Mouse (Mus musculus) erythroid progenitor cell, adult 5-6 weeks (primary cell): ENCODE data around the gene Plp2. TPM values are rescaled to one million over a fixed set of nuclear protein-coding genes. Genes with fewer than 3 reads are reported as not detected.

Experiments used
- ATAC-seq: replicated peaks from 2 replicates; pipeline ENCODE4 v1.8.0; 2016; ENCODE audit warnings: moderate number of reproducible peaks, mild to moderate bottlenecking, moderate TSS enrichment, inconsistent platforms; ENCODE audit not compliant: poor library complexity, low FRiP score, severe bottlenecking
- total RNA-seq, 2 experiments: library from RNA; stranded (forward) in 1 of 2; stranded (reverse) in 1 of 2; fragments of 150-400 nt in 1 of 2; fragments of 186-747, 209-891 nt in 1 of 2; gene quantifications; 2 replicates each; pipeline versions ENCODE4 v1.2.3 to v1.2.4; 2015 to 2017; ENCODE audit warnings: low replicate concordance in 2 of 2

Gene Plp2
- total RNA-seq, 2 experiments from 2014 or later: 18.7 to 64.6 TPM

DNA sequence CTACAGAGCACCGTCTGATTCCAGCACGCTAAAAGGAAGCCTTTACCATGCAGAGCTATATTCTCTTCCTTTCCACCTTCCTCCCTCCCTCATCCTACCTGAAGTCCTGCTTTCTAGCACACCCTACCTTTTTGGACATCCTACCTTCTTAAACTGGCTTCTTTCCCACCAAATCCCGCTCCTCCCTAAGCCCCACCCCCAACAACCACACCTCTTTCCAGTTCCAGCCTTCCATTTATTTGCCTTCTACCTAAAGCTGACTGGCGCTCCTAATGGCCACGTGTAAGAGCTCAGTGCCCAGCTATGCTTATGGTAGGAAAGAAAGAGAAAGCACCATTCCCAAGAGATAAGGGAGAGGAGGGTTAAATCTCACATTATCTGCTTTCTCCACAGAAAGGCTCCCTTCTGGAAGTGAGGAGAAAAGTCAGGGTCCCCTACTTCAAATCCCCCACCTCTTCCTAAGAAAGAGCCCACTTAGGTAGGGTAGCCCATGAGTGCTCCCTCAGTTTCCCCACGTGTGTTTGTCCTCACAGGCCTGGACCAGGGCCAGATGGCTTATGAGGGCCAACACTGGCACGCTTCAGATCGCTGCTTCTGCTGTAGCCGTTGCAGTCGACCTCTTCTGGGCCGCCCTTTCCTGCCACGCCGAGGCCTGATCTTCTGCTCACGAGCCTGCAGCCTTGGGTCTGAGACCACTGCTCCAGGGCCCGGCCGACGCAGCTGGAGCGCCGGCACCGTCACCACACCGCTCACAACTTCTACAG is 5.3 kb downstream of the Plp2 start:
- no peak for ATAC-seq

DNA sequence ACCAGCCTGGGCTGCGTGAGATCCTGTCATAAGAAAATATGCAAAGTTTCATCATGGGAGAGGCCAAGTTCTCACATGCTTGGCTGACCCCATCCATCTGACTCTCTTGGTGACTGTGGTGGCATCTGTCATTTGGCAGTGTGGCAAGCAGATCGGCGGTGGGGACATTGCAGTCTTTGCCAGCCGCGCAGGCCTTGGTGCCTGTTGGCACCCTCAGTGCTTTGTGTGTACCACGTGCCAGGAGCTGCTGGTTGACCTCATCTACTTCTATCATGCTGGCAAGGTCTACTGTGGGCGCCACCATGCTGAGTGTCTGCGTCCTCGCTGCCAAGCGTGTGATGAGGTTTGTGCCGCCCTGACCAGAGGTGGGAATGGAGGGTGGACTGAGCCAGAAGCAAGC is 6.4 kb downstream of the Plp2 start:
- ATAC-seq: no peak

- ATAC-seq: no peak
These were observed 8.3 kb downstream of the Plp2 start for GRCm38 (mm10) chrX:7662936-7663335.

DNA sequence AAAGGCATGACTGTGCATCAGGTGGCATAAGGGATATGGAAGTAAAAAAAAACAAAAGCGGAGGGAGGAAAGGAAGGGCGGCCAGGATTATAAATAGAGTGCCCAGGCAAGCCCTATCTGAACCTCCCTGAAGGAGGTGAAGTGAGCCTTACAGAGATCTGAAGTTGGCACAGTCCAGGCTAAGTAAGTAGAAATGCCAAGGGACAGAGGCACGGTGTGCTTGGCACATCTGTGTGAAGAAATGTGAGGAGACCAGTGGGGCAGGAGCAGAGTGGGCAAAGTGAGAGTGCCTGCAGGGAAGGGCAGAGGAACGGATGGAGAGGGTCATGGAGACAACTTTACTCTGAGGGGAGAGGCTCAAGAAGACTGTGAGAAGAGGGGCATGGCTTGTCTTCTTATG is 10.1 kb downstream of the Plp2 start:
- no peak for ATAC-seq

GRCm38 (mm10) chrX:7658785-7659589 is 12.2 kb downstream of the Plp2 start:
- no peak for ATAC-seq

GRCm38 (mm10) chrX:7658031-7658784 is 13.0 kb downstream of the Plp2 start:
- ATAC-seq: no peak

DNA sequence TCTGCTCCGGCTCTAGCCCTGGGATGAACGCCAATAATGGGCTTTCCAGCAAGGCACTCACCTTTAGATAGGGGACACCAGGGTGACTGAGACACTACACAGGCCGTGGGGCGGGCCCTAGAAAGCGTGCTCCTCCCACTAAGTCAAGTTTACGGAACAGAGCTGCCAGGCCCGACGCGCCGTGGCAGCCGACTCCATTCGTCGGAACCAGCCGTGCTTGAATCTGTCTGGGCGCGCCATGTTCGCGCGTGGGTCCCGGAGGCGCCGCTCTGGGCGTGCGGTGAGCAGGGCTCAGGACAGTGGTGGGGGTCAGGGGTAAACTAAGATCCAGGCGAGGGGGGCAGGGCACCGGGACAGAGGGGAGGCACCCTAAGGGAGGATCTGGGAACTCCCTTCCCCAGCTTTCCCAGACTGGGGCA is 14.0 kb downstream of the Plp2 start, which contains the start of gene Prickle3:
Gene Prickle3 (plus strand): TSS at position 40 of the 419 bp plus-strand sequence.
- ATAC-seq: peak; percentile 54; the same call in 1 of the 2 replicates

DNA sequence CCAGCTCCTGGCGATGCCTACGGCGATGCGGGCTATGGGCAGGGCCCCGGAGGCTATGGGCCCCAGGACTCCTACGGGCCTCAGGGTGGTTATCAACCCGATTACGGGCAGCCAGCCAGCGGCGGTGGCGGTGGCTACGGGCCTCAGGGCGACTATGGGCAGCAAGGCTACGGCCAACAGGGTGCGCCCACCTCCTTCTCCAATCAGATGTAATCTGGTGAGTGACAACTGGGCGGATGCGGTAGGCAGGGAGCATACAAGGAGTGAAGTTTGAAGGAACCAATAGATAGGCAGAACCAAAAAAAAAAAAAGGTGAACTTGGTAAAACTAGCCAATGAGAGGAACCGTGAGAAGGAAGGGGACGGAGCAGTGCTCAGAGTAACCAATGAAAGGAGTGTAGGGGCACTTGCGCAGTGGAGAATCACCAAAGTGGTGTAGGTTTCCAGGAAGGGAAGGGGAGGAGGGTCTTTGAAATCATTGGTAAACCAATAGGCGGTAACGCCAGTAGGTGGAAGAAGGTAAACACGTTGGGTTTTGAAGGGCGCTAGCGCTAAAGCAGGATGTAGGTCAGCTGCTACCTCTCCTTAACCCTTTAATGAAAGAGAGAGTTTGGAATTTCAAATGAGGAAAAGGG is 22.4 kb downstream of the Plp2 start:
- peak; percentile 97 for ATAC-seq

GRCm38 (mm10) chrX:7645349-7645748 is 25.8 kb downstream of the Plp2 start:
- ATAC-seq: no peak

GRCm38 (mm10) chrX:7640785-7641184 is 30.4 kb downstream of the Plp2 start:
- ATAC-seq: no peak

GRCm38 (mm10) chrX:7639536-7640325 is 31.5 kb downstream of the Plp2 start:
- ATAC-seq: no peak

DNA sequence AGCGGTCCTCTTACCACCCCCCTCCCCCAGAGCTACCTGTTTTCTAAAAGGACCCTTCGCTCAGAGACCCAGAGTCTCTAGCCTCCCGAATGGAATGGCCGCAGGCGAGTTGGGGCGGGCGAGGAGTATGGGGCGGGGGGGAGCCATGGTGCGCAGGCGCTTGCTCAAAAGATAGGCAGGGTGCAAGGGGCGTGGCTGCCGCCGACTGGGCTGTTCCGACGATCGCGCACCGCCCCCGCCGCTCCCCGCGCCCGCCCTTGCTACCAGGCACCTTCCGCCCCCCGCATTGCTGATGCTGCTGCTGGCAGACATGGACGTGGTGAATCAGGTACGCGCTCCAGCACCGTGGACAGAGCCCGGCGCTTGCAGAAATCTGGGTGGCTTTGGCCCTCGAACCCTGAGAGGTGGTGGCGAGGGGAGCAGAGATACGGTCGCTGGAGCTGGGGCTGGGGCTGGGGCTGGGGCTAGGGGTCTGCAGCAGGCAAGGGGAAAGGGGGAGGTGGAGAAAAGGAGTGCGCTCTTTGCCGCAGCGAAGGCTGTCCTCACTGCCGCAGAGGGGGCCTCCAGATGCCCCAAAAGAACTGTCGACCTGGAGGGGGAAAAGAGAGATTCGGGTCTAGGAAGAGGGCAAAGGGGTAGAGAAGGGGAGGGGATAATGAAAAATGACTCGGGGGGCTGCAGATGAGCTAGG is 32.6 kb downstream of the Plp2 start, which contains the start of gene Syp:
Gene Syp (plus strand): TSS at position 71 of the 691 bp plus-strand sequence.
- ATAC-seq: peak; percentile 86

GRCm38 (mm10) chrX:7635101-7635500 is 36.1 kb downstream of the Plp2 start:
- ATAC-seq: no peak

DNA sequence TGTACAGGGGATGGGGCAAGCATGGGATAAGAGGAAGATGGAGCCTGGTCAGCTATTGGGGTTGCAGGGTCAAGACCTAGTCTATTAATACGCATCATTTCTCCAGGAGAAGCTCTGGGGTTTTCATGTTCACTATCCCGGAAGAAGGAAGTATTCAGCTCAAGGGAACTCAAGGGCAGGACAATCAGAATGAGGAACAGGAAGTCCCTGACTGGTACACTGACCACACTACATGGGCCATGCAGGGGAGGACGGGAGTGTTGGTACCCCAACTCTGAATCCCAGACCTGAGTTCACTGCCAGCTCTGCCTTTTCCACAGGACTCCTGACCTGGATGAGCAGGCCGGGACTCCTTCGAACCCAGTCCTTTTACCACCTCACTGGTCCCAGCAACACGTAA is 38.6 kb downstream of the Plp2 start:
- no peak for ATAC-seq
